Mouse (Mus musculus) heart, adult 2 months (tissue): Measurements from ENCODE around the gene Hapln3.

Experiments used
- CTCF ChIP-seq: fragments of 200-600 bp; IDR thresholded peaks from 2 replicates; pipeline ENCODE4 v1.8.1; 2022; ENCODE audit warnings: antibody characterized with exemption, mild to moderate bottlenecking, moderate library complexity
- POLR2A ChIP-seq: fragments of 200-500 bp; IDR thresholded peaks from 2 replicates; pipeline ENCODE4 v1.6.1; 2011; ENCODE audit warnings: mild to moderate bottlenecking, low read depth, low read length, control low read depth; ENCODE audit not compliant: insufficient read depth

DNA sequence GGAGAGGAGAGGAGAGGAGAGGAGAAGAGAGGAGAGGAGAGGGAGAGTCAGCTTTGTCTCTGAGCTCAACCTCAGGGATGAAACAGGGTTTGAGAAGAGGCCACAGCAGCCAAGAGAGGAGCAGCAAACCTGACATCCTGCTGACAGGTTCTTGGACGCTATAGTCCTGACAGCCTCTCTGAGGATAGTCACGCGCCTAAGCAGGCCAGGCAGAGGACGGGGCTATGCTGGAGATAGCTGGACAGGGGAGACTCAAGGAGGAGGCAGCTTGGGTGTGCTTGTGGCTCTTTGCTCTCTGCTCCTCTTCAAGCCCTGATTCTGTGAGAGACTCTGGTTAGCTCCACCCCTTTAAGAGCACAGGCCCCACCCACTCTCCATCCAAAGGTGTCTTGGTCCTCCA is 62.6 kb downstream of the Hapln3 start:
- no peak for TF ChIP-seq POLR2A
- no peak for TF ChIP-seq CTCF
